Mouse (Mus musculus): ENCODE results near the gene Stoml1.
"Not testable (repeated sequence)": the region's sequence is repeated elsewhere in the genome, so short reads cannot be mapped to it uniquely, and the experiment has no call there.

The Stoml1 gene

DNA sequence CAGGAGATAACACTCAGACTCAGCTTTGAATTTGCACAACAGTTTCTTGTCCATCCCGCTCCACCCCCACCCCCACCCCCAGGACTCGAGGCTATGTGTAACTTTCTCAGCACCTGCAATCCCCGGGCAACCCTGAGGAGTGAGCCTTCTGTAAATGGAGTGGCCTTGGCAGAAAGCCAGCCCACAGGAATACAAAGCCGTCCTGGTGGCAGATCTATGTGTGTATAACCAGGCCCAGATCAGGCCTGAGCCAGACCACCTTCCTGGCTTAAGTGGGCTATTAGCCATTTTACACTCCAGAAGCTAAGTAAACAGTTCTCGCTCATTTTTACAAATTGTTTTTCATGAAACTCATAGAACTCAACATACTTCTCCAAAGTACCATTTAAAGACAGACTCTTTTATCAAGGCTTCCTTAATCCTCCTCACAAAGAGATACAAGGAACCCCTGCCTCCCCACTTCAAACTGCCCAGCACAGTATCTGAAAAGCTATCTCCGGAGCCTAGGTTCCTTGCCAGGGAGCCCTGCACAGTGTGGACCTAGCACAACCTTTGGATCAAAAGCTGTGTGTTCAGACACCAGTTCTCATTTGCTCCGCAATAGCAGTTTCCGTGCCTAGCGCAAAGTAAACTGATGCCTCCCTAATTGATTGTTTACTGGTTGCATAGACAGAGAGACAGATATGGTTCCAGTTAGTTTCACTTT lies 11.0 kb upstream of the Stoml1 start:
- no peak for DNase-seq (ENCODE audit: low spot score in 2 of 2)

GRCm38 (mm10) chr9:58242696-58243095 lies 10.3 kb upstream of the Stoml1 start:
- DNase-seq (ENCODE audit: low spot score in 2 of 2), result no peak

- DNase-seq (ENCODE audit: low spot score in 2 of 2), result no peak
These were observed 9.3 kb upstream of the Stoml1 start for GRCm38 (mm10) chr9:58243696-58244095.

GRCm38 (mm10) chr9:58246083-58246591 lies 6.8 kb upstream of the Stoml1 start:
- no peak for DNase-seq (ENCODE audit: low spot score in 2 of 2)

- peak; percentile 70 to 87 for DNase-seq (ENCODE audit: low spot score in 2 of 2)
These were observed 5.8 kb upstream of the Stoml1 start for GRCm38 (mm10) chr9:58247064-58247759.

GRCm38 (mm10) chr9:58248746-58249413 lies 4.1 kb upstream of the Stoml1 start:
- no peak for DNase-seq (ENCODE audit: low spot score in 2 of 2)

GRCm38 (mm10) chr9:58249592-58250192 lies 3.3 kb upstream of the Stoml1 start, which contains the start of gene Pml:
Gene Pml (minus strand): TSS chr9:58249786.
- peak; percentile 49 to 62 for DNase-seq (ENCODE audit: low spot score in 2 of 2)

GRCm38 (mm10) chr9:58250322-58250721 lies 2.6 kb upstream of the Stoml1 start:
- no peak for DNase-seq (ENCODE audit: low spot score in 2 of 2)

DNA sequence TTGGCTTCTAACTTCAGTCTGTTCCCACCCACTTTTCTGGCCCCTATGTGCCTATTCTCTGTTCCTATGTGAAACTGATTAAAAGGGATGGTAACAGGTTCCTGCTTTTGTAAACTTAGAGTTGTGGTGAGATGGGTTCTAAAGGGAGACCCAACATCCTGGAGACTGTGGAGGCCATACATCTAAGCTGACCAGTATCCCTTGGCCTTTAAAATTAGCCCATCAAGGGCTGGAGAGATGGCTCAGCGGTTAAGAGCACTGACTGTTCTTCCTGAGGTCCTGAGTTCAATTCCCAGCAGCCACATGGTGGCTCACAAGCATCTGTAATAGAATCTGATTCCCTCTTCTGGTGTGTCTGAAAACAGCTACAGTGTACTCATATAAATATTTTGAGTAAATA lies 2.2 kb upstream of the Stoml1 start:
- DNase-seq (ENCODE audit: low spot score in 2 of 2), result not testable (repeated sequence)

DNA sequence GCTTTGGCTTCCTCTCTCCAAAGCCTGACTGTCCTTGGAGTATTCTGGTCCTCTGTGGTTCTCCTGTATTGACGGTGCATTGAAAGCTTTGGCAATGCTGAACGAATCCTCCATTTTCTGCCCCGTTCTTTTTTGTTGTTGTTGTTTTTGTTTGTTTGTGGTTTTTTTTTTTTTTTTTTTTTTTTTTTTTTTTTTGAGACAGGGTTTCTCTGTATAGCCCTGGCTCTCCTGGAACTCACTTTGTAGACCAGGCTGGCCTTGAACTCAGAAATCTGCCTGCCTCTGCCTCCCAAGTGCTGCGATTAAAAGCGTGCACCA lies 800 bp downstream of the Stoml1 start:
- not testable (repeated sequence) for DNase-seq (ENCODE audit: low spot score in 2 of 2)

GRCm38 (mm10) chr9:58255105-58255504 lies 2.1 kb downstream of the Stoml1 start:
- DNase-seq (ENCODE audit: low spot score in 2 of 2), result no peak

DNA sequence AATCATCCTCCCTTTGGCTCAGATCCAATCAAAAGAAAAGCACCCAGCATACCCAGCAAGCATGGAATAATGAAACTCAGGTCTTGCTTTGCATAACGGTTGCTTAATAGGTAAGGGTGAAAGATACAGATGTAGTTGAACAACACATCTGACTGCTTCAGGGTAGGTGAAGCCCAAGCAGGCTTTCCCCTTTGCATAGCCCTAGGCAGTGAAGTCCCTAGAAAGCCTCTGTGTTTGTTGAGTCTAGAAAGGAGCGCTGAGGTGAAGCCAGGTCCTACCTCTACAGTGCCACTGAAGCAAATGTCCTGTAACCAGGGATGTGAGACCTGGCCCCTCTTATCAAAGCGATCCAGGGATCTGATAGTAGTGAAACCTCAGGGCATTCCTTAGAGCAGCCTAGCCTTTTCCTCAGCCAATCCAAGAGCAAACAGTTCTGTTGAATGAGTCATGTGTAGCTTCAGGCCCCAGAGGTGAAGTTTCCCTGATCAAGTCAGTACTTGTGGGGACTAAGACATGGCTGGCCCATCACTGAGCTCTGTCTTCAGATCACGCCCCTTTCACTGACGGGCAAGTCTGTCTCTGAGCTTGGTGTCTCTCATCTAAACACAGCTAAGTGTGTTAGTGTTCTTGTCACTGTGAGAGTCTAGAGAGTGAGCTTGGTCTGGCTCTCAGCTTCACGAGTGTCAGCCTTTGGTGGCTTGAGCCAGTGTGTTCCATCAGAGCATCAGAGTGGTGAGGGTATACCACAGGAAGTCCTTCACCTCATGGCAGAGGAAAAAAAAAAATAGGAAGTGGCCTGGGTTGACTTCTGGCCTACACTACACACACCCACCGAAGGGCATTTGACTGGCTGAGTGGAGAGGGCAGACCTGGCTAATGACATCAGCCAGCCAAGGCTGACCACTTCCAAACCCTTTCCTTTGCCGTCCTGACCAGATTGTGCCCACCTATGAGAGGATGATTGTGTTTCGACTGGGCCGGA lies 3.0 kb downstream of the Stoml1 start:
- no peak for DNase-seq (ENCODE audit: low spot score in 2 of 2)

GRCm38 (mm10) chr9:58262507-58262906 lies 9.5 kb downstream of the Stoml1 start:
- DNase-seq (ENCODE audit: low spot score in 2 of 2), result no peak

GRCm38 (mm10) chr9:58265368-58265767 lies 12.4 kb downstream of the Stoml1 start:
- DNase-seq (ENCODE audit: low spot score in 2 of 2), result no peak

- DNase-seq (ENCODE audit: low spot score in 2 of 2), result peak in 1 of 2 experiments; percentile 44
These were observed 13.6 kb downstream of the Stoml1 start for GRCm38 (mm10) chr9:58266571-58267011.

GRCm38 (mm10) chr9:58267046-58267445 lies 14.1 kb downstream of the Stoml1 start:
- no peak for DNase-seq (ENCODE audit: low spot score in 2 of 2)

GRCm38 (mm10) chr9:58268384-58269313 lies 15.7 kb downstream of the Stoml1 start:
- peak; percentile 48 to 84 for DNase-seq (ENCODE audit: low spot score in 2 of 2)

GRCm38 (mm10) chr9:58270081-58270480 lies 17.1 kb downstream of the Stoml1 start:
- DNase-seq (ENCODE audit: low spot score in 2 of 2), result no peak

DNA sequence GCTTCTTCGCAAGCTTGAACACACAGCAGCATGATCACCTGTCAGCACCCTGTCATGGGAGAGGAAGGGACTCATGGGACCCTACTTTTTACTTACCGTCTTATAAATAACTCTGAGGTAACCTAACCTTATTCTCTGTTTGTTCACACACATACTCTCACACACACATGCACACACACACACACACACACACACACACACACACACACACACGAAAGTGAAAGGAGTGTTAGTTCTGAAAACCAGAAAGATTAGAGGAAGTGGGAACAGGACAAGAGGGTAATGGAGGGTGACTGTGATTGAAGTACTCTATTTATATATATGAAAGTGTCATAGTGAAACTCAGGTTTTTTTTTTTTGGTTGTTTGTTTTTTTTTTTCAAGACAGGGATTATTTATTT lies 18.1 kb downstream of the Stoml1 start:
- DNase-seq (ENCODE audit: low spot score in 2 of 2), result peak; percentile 70 to 83

DNA sequence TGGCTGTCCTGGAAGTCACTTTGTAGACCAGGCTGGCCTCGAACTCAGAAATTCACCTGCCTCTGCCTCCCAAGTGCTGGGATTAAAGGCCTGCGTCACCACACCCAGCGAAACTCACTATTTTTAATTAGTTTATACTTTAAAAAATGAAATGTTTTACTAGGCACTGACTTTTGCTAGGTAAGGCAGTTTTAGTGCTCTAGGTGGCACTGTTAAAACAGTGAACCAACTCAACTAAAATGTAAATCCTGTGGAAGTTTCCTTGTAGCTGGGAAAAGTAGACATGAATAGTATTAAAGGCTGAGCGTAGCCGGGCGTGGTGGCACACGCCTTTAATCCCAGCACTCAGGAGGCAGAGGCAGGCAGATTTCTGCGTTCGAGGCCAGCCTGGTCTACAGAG lies 18.6 kb downstream of the Stoml1 start:
- DNase-seq (ENCODE audit: low spot score in 2 of 2), result peak in 1 of 2 experiments; percentile 50

Data from natural killer cell, adult 2 months (primary cell).